Mouse (Mus musculus) ES-Bruce4 (cell line): Measurements from ENCODE around the gene Gabrb3.

Experiments used
- CTCF ChIP-seq: IDR thresholded peaks from one replicate; pipeline ENCODE4 v1.8.1; 2011; ENCODE audit warnings: low read depth, low read length
- EP300 ChIP-seq: IDR thresholded peaks from 2 replicates; pipeline ENCODE4 v1.6.1; 2011; ENCODE audit warnings: low read depth, low read length; ENCODE audit not compliant: insufficient read depth
- POLR2A ChIP-seq: IDR thresholded peaks from one replicate; pipeline ENCODE4 v1.8.1; 2011; ENCODE audit warnings: low read length; ENCODE audit not compliant: insufficient read depth

GRCm38 (mm10) chr7:57700370-57700769 lies 280.9 kb downstream of the Gabrb3 start:
- TF ChIP-seq CTCF (no peak), EP300 (no peak), POLR2A (no peak)
